Mouse (Mus musculus) lung, postnatal 25 days (tissue): ENCODE measurements around the gene Josd1.
"Not testable (repeated sequence)": the region's sequence is repeated elsewhere in the genome, so short reads cannot be mapped to it uniquely, and the experiment has no call there.

ENCODE experiments used
- DNase-seq: peaks from one replicate; pipeline ENCODE4 v3.0.0; 2022; ENCODE audit warnings: low spot score

The Josd1 gene

DNA sequence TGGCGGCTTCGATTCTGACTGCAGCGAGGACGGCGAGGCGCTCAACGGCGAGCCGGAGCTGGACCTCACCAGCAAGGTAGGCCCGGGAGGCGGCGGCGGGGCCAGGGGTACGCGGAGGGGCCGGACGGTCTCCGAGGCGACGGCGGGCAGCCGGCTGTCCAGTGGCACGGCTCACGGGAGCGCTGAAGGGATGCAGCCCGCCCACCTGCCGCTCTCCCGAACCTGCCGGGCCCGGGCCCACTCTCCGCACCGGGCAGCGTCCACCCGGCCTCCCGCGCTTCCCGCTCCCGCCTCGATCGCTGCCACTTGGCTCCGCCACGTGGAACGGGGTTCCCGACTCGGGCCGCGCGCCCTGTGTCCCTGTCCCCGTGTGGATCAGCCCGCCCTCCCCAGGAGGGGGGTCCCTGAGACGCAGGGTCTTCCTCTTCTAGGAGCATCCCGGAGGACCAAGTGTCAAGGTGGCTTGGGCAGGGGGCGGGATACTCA is 3.3 kb upstream of the Josd1 start:
- DNase-seq = peak; percentile 12

DNA sequence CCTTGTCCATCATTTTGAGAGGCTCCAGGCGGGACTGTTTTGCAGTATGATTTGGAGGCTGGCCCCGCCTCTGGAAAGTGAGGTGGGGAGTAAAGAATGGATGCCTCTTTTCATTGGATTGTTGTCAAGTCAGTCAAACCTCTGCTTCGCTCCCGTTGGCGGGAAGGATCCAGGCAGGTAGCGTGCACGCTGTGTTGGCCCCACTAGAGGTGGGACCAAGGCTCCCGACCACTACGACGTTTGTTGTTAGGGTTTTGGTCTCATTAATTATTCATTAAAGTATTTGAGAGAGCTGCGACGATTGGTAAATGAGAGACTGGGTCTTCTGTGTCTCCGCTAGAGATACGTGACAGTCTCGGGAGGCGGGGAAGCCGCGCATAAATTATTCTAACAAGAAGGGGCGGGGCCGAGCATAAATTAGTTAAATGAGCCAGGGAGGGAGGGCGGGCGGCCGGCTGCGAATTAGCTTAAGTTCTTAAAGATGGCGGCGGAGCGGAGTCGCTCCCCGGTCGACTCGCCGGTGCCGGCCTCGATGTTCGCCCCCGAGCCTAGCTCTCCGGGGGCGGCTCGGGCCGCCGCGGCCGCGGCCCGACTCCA is 2.8 kb upstream of the Josd1 start, which contains the start of gene Gtpbp1:
Gene Gtpbp1, plus strand, starts transcription at position 420 of the 597 bp plus-strand sequence.
- DNase-seq = peak; percentile 100

DNA sequence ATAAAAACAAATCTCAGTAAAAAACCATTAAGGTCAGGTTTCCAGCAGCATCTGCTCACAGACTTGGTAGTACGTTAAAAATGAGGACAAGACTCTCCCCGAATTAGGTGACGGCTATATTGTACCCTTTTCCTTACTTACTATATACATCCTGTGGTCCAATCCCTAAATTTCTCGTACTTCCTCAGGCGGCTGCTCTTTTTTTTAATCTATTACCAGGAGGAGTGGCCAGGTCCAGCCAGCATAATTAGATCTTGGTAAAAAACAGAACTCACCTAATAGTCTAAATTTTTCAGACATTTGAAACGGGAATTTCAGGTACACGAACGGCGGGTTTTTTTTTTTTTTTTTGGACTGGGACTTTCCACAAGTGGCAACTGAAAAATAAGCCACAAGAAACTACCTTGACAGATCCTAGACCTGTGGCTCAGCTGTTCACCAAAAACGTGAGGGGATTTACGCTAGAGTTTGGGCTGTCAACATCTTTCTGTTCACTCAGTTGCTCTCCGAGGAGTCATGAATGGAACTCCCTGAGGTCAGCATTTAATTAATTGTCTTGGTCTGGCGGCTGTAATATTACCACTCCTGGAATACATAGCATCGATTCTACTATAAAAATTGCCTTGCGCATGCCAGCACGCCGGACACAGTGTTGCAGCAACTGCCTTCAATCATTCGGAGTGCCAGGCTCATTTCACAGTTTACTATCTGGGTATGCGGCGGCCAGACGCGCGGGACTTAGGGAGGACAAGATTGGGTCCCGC is 2.1 kb upstream of the Josd1 start:
- DNase-seq = no peak

DNA sequence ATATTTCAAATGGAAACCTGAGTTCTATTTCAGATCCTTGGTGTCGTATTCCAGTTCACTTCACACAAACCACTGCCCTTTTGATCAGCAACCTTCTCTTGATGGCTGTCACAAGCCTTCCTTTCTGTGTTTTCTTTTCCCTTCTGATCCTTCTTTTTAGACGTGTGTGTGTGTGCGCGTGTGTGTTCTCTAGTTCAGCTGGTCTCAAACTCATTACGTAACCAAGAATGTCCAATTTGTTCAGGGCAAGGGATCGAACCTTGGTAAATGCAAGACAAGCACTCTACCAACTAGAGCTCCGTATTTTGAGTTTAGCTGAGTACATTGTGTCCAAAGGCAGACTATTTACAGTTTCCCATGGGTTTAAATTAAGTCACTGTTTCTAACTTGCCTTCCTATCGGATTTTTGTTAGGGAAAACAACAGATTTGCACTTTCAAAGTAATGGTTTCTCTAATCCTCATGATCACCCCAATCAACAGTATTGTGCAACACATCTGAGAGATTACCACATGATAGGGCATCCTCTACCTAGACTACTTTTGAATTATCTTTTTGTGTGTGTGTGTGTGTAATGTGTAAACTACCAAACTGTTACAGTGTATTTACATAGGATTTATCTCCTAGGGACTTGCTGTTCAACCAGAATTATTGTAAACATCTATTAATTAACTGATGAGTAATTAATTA is 693 bp upstream of the Josd1 start:
- no peak for DNase-seq

DNA sequence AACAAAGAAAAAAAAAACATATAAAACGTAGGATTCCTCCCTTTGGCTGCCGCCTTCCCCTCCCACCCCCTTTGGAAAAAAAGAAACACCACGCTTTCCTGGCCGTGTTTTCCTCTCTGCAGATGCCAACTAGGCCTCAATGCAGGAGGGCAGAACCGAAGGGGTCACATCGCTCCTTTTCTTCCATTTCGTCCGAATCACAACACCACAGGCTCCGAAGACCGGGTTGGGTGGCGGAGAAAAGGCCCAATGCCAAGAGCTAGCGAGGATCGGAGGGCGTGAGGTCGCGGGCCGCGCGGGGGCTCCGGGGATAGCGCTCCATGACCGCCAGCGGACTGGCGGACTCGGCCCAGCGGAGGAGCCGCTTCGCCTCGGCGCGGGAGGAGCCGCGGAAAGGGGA is 544 bp downstream of the Josd1 start:
- DNase-seq = peak; percentile 12

DNA sequence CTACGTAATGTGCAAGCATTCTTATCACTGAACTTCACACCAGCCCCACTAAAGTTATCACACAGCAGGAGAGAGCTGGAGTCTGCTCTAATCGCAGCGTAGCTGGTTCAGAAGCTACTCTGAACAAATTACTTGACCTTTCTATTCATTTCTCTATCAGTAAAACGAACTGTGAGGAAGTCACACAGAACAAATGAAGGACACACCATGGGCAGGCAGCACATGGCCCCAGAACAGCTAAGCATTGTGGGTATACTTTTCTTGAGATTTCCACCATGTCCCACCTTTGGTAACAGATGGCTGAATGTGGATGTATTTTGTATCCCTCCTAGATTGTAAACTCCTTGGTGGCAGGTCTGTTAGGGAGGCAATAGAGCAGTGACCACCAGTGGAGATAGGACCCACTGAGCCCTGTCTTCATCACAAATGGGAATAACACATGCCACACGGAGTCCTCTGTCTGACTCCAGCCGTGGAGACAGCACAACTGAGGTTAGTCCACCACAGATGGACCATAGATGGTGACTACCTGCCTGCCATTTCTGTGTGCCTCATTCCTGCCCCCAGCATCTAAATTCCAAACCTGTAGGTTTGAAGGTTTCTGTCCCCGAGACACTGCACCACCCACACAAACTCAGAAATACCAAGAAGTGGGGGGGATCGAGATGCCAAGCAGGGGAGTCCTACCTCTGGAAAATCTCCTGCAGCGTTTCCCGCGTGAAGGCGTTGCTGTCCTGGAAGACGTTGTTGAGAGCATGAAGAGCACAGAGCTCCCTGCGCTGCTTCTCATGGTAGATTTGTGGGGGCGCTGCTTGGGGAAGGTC is 1.5 kb downstream of the Josd1 start:
- DNase-seq = no peak

DNA sequence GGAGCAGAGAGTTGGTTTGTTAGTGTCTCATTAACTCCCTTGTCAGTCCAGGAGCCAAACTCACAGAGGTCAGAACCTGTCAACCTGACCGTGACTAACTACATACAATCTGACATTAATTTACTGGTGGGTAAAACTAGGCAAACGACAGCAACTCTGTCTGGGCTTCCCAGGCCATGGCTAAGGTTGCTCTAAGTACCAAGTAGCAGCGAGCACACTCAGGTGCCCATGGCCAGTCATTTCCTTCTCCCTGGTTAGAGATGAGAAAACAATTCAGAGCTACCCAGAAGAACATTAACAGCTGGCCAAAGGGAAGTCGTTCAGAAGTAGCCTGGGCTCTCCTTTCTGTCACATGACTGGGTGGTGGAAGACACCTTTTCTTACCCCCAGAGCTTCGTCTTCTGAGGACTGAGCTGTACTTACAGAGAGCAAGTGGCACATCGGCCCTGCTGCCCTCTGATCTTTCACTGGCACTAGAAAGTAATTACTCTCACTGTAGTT is 2.5 kb downstream of the Josd1 start:
- DNase-seq = no peak

DNA sequence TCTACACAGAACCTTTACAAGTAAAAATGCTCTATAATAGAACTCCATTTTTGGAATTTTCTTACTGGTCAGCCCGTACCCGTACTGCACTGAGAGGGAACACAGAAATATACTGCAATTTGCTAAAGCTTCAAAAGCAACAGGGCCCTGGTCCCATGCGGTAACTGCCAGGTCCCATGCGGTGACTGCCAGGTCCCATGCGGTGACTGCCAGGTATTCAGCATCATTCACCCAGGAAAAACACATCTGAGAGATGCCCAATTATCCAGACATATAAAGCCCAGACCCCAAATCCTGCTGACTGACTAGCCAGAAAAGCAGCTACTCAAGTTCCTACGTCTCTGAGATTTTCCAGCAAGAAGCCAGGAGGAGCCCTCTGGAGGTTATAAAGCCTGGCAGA is 3.1 kb downstream of the Josd1 start:
- no peak for DNase-seq

DNA sequence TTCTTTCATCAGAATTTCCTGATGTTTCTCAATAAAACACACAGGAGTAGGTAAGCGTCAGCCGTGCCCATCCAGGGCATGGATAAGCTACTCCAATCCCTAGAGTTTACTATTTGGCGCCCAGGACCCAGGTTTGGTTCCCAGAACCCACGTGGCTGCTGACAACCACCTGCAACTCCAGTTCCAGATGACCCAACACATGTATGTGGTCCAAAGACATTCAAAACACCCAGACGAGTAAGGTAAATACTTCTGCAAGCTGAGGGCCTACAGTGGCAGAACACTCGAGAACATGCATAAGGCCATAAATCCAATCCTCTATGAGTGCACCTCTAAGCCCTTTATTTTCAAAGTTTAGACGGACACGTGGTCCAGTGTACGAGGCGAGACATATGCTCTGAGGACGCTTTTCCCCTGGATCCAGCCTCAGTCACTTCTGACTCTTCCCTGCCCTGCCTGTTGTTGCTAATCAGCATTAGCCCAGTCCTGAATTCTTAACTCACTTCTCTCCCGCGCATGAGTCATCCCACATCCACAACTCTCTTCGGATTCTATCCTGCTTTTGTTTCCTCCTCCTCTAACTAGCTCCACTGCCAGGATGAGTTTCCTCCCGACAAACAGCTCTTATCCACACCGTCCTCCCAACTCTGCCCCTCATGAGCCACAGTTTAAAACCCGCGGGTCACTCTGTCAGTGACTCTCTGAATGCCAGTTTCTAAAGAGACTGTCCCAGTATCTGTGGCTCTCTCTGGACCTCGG is 3.8 kb downstream of the Josd1 start:
- DNase-seq = no peak

DNA sequence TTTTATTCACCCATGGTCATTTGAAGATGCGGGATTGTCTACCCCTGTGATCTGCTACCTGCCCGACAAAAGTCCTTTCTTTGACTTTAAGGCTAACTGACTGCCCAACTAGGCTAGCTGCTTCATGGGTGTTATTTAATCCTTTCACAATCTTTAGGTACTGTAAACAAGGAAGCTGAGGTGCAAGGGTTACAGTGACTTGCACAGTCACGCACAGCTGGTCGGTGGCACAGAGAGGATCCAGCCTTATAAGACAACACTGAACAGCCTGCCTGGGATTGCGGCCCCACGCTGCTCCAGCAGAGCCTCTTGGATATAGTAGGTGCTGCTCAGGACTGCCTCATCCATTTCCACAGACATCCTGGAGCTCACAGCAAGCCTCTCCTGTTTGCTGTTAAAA is 4.6 kb downstream of the Josd1 start:
- DNase-seq = peak; percentile 22

DNA sequence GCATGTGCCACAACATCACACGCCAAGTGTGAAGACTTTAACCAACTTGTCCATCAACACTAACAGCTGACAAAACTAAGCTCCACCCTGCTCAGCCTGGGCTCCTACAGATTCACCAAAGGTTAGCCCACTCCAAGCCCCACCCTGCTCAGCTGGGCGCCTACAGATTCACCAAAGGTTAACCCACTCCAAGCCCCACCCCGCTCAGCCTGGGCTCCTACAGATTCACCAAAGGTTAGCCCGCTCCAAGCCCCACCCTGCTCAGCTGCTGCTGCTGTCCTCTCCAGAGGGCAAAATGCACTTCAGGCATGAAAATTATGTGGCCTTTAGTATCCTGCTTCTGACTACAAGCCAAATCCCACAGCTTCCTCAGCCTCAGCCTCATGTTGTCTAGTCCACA is 5.7 kb downstream of the Josd1 start:
- DNase-seq = no peak

DNA sequence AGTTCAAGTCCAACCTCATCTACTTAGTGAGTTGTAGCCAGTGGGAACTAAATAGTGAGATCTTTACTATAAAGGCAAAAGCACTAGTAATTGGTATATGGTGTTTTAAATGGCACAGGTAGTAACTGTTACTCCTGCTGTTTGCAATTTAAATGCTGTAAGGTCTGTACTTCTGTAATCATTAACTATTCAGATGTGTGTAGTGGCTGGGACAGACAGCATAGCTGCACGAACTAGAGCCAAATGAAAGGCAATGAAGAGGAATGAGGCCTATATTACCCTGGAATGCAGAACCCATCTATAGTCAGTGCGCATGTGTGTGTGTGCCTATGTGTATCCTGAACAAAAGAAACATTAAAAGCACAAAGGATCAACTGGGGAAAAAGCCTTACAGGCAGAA is 9.8 kb downstream of the Josd1 start:
- DNase-seq = no peak

DNA sequence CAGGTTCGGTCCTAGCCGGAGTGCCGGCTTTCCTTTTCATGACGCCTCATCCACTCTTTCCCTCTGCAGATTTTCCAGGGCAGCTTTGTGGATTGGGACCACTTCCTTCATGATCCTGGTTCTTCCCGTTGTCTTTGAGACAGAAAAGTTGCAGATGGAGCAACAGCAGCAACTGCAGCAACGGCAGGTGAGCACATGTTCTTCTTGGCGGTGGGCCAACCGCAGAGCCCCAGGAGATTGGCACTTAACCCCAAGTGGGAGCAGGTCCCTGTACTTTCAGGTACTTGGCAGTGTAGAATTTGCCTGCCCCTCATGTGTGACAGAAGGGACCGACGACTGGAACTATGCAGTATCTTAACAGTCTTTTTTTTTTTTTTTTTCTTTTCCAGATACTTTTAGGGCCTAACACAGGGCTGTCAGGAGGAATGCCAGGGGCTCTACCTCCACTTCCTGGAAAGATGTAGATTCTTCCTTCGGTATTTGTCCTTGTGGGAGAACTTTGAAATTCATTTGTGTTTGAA is 15.8 kb downstream of the Josd1 start:
- DNase-seq = not testable (repeated sequence)

DNA sequence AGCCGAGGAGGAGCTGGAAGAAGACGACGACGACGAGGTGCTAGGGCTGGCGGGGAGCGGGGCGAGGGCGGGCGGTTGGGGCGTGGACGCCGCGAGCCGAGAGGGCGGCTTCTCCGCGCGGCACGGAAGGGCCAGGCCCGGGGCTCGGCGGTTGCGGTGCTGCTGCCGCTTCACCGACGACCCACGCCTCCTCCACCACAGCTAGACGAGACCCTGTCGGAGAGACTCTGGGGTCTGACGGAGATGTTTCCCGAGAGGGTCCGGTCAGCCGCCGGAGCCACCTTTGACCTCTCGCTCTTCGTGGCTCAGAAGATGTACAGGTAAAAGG is 16.8 kb downstream of the Josd1 start:
- no peak for DNase-seq

DNA sequence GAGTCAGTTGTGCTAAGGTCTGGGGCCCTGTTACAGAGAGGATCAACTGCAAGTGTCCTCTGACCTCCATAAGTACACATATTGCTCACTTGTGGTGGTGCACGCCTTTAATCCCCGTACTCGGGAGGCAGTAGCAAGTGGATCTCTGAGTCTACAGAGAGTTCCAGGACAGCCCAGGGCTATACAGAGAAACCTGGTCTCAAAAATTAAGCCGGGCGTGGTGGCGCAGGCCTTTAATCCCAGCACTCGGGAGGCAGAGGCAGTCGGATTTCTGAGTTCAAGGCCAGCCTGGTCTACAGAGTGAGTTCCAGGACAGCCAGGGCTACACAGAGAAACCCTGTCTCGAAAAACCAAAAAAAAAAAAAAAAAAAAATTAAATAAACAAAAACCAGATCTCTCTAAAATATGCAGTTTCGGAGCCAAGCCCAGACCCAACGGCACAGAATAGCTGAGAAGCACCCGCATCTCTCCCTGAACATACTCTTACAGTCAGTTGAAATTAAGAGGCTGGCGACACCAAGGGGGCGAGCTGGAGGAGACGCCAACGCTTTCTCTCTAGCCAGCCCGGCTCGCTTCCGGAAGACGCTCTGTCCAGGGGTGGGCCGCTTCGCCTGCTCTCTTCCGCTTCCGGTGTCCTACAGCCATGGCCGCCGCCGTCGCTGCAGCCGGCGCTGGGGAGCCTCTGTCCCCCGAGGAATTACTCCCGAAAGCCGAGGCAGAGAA is 17.3 kb downstream of the Josd1 start, which contains the start of gene Tomm22:
Gene Tomm22, plus strand, starts transcription at position 613 of the 723 bp plus-strand sequence.
- DNase-seq = peak; percentile 93

DNA sequence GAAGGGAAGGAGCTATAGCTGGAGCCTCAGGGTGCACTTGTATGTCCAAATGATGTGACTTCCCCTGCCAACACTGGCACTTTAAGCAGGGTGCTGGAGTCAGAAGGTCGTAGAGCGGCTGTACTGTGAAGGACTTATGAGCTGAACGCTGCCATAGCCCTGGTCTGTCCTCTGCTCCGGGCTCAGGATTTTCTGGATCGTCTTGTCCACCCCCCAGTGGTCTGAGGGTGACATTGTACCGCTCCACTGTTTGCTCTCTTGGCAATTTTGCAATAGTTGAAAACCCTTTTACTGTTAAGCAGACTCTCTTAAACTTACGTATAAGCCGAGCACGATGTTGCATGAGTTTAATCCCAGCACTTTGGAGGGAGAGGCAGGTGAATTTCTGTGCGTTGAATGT is 18.5 kb downstream of the Josd1 start:
- DNase-seq = peak; percentile 44

DNA sequence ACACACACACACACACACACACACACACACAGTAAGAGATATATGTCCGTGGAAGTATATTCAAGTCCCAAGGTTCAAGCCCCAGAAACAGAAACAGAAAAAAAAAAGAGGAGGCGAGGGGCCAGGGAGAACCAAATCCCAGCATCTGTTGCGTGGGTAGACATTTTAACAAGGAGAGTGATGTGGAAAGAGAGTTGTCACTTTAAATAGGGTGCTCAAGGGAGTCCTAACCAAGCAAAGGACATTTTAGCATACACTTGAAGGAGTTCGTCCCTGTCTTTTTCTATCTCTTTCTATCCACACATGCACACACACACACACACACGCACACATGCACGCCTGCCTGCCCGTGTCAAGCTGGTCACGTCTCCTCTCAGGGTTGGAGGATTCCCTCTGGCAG is 23.1 kb downstream of the Josd1 start:
- no peak for DNase-seq

DNA sequence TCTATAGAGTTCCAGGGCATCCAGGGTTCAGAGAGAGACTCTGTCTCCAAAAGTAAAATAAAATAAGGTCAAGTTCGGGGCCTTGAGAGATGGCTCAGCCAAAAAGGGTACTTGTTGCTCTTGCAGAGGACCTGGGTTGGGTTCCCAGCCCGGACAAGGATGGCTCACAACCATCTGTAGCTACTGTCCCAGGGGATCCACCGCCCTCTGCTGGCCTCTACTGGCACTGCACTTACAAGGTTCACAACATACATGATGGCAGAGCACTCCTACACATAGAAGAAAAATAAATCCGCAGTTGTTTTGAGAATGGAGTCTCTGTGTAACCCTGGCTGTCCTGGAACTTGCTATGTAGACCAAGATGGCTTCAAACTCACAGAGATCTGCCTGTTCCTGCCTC is 25.9 kb downstream of the Josd1 start:
- no peak for DNase-seq

DNA sequence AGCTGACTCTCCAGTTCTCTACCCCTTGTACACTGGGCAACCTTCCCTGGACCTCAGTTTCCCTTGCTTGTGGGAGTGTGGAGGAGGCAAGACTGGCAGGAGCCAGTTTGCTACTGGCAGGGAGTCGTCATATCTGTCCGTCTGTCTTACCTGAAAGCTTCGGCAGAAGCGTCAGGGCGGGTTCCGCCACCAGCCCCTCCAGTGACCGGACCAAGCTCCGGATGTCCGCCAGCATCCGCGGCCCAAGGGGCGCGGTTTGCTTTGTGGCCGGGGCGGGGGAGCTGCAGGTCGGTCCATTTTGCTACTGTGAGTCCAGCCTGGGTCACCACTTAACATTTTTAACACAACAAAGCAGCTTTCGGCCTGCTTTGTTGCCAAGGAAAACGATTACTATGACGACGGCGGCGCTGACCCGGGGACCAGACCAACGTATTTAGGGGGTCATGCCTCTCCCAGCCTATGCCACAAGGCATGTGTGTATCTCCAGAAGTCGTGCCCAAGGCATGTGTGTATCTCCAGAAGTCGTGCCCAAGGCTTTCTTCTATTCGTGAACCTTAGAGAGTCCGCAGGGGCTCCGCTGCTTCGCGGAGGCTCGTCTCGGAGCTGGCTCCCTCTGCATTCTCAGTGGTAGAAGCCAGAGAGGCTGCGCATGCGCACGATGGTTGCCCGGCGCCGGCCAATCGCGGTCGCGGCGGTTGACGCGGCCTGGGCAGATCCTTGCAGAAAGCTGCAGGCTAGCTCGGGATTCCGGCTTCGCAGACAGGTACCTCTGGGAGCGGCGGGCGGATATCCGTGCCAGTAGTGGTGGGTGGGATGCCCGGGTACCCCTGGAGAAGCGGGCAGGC is 29.0 kb downstream of the Josd1 start, which contains the start of the genes Fam227a and Cby1:
Gene Fam227a, minus strand, starts transcription at position 426 of the 845 bp plus-strand sequence.
Gene Cby1, plus strand, starts transcription at position 669 of the 845 bp plus-strand sequence.
- DNase-seq = peak; percentile 95
